Mouse (Mus musculus): ENCODE measurements around the gene Gm49318. TPM values are rescaled to one million over a fixed set of nuclear protein-coding genes. Genes with fewer than 3 reads are reported as not detected.
"Not testable (repeated sequence)": the region's sequence is repeated elsewhere in the genome, so short reads cannot be mapped to it uniquely, and the experiment has no call there.

The Gm49318 gene
- polyA plus RNA-seq, 1 experiment from 2014 or later = not detected

GRCm38 (mm10) chr9:22092746-22093145, 21.7 kb upstream of the Gm49318 start:
- Histone ChIP-seq H3K4me1 (peaks cover 6% of the 10 kb centered on the region; the same call in 1 of the 2 replicates), H3K4me3 (no peak overlapping the region), H3K27ac (no peak overlapping the region), H3K36me3 (no peaks in the 10 kb centered on the region), H3K9me3 (no peaks in the 10 kb centered on the region), H3K4me2 (no peak overlapping the region), H3K27me3 (no peaks in the 10 kb centered on the region; the same call in 1 of the 2 replicates), H3K9ac (no peak overlapping the region)
- 71% methylated on average over 6 of the region's 6 CpGs for WGBS
- ATAC-seq (ENCODE audit: borderline replicate concordance, extremely low read depth, low FRiP score, low TSS enrichment) = no peak

- Histone ChIP-seq H3K27me3 (no peaks in the 10 kb centered on the region; the same call in 1 of the 2 replicates), H3K36me3 (no peaks in the 10 kb centered on the region), H3K4me2 (no peak overlapping the region), H3K9me3 (no peaks in the 10 kb centered on the region), H3K27ac (no peak overlapping the region), H3K9ac (no peak overlapping the region), H3K4me1 (no peaks in the 10 kb centered on the region; the same call in 1 of the 2 replicates), H3K4me3 (no peak overlapping the region)
- ATAC-seq (ENCODE audit: borderline replicate concordance, extremely low read depth, low FRiP score, low TSS enrichment) = no peak
- 77% methylated on average over 7 of the region's 7 CpGs for whole genome bisulfite sequencing
Observed at GRCm38 (mm10) chr9:22089986-22090385, 18.9 kb upstream of the Gm49318 start.

GRCm38 (mm10) chr9:22089281-22089680, 18.2 kb upstream of the Gm49318 start:
- no peak overlapping the region for H3K9ac ChIP-seq
- ATAC-seq (ENCODE audit: borderline replicate concordance, extremely low read depth, low FRiP score, low TSS enrichment) = no peak
- no peak overlapping the region for H3K4me2 ChIP-seq
- H3K27ac ChIP-seq = no peak overlapping the region
- WGBS = 99% methylated on average over 7 of the region's 7 CpGs
- H3K4me3 ChIP-seq = no peak overlapping the region
- no peaks in the 10 kb centered on the region for H3K36me3 ChIP-seq
- peaks cover 5% of the 10 kb centered on the region; the same call in 1 of the 2 replicates for H3K4me1 ChIP-seq
- no peaks in the 10 kb centered on the region; the same call in 1 of the 2 replicates for H3K27me3 ChIP-seq
- H3K9me3 ChIP-seq = no peaks in the 10 kb centered on the region

- Histone ChIP-seq H3K27ac (no peak overlapping the region), H3K36me3 (no peaks in the 10 kb centered on the region), H3K4me2 (no peak overlapping the region), H3K4me1 (peaks cover 5% of the 10 kb centered on the region; the same call in 1 of the 2 replicates), H3K4me3 (no peak overlapping the region), H3K27me3 (no peaks in the 10 kb centered on the region), H3K9me3 (no peaks in the 10 kb centered on the region), H3K9ac (no peak overlapping the region)
- WGBS = 84% methylated on average over 2 of the region's 2 CpGs
- no peak for ATAC-seq (ENCODE audit: borderline replicate concordance, extremely low read depth, low FRiP score, low TSS enrichment)
Observed at GRCm38 (mm10) chr9:22087034-22087618, 16.1 kb upstream of the Gm49318 start.

GRCm38 (mm10) chr9:22086012-22086411, 15.0 kb upstream of the Gm49318 start:
- peak overlapping the region; percentile 90 for H3K27ac ChIP-seq
- peak overlapping the region; percentile 67 for H3K4me2 ChIP-seq
- H3K4me1 ChIP-seq = peaks cover 5% of the 10 kb centered on the region; the same call in 1 of the 2 replicates
- H3K27me3 ChIP-seq = no peaks in the 10 kb centered on the region
- 42% methylated on average over 6 of the region's 6 CpGs for WGBS
- H3K9ac ChIP-seq = peak overlapping the region; percentile 61; the same call in 1 of the 2 replicates
- no peak for ATAC-seq (ENCODE audit: borderline replicate concordance, extremely low read depth, low FRiP score, low TSS enrichment)
- no peaks in the 10 kb centered on the region for H3K36me3 ChIP-seq
- peak overlapping the region; percentile 82 for H3K4me3 ChIP-seq
- no peaks in the 10 kb centered on the region for H3K9me3 ChIP-seq

- WGBS = under 1% methylated on average over 48 of the region's 48 CpGs
- no peaks in the 10 kb centered on the region for H3K9me3 ChIP-seq
- peaks cover 5% of the 10 kb centered on the region; the same call in 1 of the 2 replicates for H3K4me1 ChIP-seq
- H3K36me3 ChIP-seq = no peaks in the 10 kb centered on the region
- peak within 1 kb of the TSS; percentile 79 for H3K4me2 ChIP-seq
- H3K27ac ChIP-seq = peak within 1 kb of the TSS; percentile 90
- peak; percentile 99 for ATAC-seq (ENCODE audit: borderline replicate concordance, extremely low read depth, low FRiP score, low TSS enrichment)
- peak within 1 kb of the TSS; percentile 82 for H3K4me3 ChIP-seq
- H3K9ac ChIP-seq = peak within 1 kb of the TSS; percentile 68
- no peaks in the 10 kb centered on the region for H3K27me3 ChIP-seq
Observed at GRCm38 (mm10) chr9:22085022-22085834, 14.2 kb upstream of the Gm49318 start, which contains the start of gene Ecsit. TSS of gene Ecsit (minus strand) at chr9:22085438.

- ATAC-seq (ENCODE audit: borderline replicate concordance, extremely low read depth, low FRiP score, low TSS enrichment) = no peak
- Histone ChIP-seq H3K27ac (no peak overlapping the region; the same call in 1 of the 2 replicates), H3K4me2 (peak overlapping the region; percentile 79), H3K9me3 (no peaks in the 10 kb centered on the region), H3K27me3 (no peaks in the 10 kb centered on the region), H3K9ac (peak overlapping the region; percentile 68), H3K36me3 (no peaks in the 10 kb centered on the region), H3K4me1 (peaks cover 5% of the 10 kb centered on the region; the same call in 1 of the 2 replicates), H3K4me3 (peak overlapping the region; percentile 82)
- WGBS = 29% methylated on average over 4 of the region's 4 CpGs
Observed at GRCm38 (mm10) chr9:22084667-22085021, 13.6 kb upstream of the Gm49318 start.

GRCm38 (mm10) chr9:22076223-22076622, 5.2 kb upstream of the Gm49318 start:
- 88% methylated on average over 23 of the region's 23 CpGs for WGBS
- no peak overlapping the region for H3K27ac ChIP-seq
- no peak overlapping the region for H3K4me2 ChIP-seq
- H3K9ac ChIP-seq = no peak overlapping the region
- ATAC-seq (ENCODE audit: borderline replicate concordance, extremely low read depth, low FRiP score, low TSS enrichment) = no peak
- no peaks in the 10 kb centered on the region for H3K9me3 ChIP-seq
- H3K36me3 ChIP-seq = peaks cover 20% of the 10 kb centered on the region; the same call in 1 of the 2 replicates
- H3K4me3 ChIP-seq = no peak overlapping the region
- H3K27me3 ChIP-seq = no peaks in the 10 kb centered on the region
- H3K4me1 ChIP-seq = no peaks in the 10 kb centered on the region

GRCm38 (mm10) chr9:22075778-22076177, 4.7 kb upstream of the Gm49318 start:
- ATAC-seq (ENCODE audit: borderline replicate concordance, extremely low read depth, low FRiP score, low TSS enrichment); H3K9me3 ChIP-seq; H3K9ac ChIP-seq; H3K4me3 ChIP-seq; H3K4me1 ChIP-seq; H3K4me2 ChIP-seq; H3K27ac ChIP-seq; H3K27me3 ChIP-seq: not testable (repeated sequence)
- 73% methylated on average over 5 of the region's 5 CpGs for WGBS
- H3K36me3 ChIP-seq = peaks cover 20% of the 10 kb centered on the region; the same call in 1 of the 2 replicates

GRCm38 (mm10) chr9:22072276-22072675, 1.2 kb upstream of the Gm49318 start:
- H3K4me1 ChIP-seq = peaks cover 8% of the 10 kb centered on the region
- WGBS = 90% methylated on average over 4 of the region's 4 CpGs

GRCm38 (mm10) chr9:22069881-22070553, 1.0 kb downstream of the Gm49318 start:
- Histone ChIP-seq H3K27ac (peak overlapping the region; percentile 42; the same call in 1 of the 2 replicates), H3K4me3 (peak overlapping the region; percentile 78), H3K9me3 (no peaks in the 10 kb centered on the region), H3K36me3 (peaks cover 36% of the 10 kb centered on the region), H3K9ac (peak overlapping the region; percentile 33; the same call in 1 of the 2 replicates), H3K4me2 (peak overlapping the region; percentile 57), H3K27me3 (no peaks in the 10 kb centered on the region), H3K4me1 (peaks cover 8% of the 10 kb centered on the region)
- ATAC-seq (ENCODE audit: borderline replicate concordance, extremely low read depth, low FRiP score, low TSS enrichment) = peak; percentile 5
- WGBS = 63% methylated on average over 4 of the region's 4 CpGs

More at GRCm38 (mm10) chr9:22072276-22072675, 1.2 kb upstream of the Gm49318 start:
- H3K9ac ChIP-seq = no peak overlapping the region
- no peak for ATAC-seq (ENCODE audit: borderline replicate concordance, extremely low read depth, low FRiP score, low TSS enrichment)
- no peak overlapping the region for H3K27ac ChIP-seq
- H3K9me3 ChIP-seq = no peaks in the 10 kb centered on the region
- H3K4me3 ChIP-seq = no peak overlapping the region
- H3K27me3 ChIP-seq = no peaks in the 10 kb centered on the region
- H3K36me3 ChIP-seq = peaks cover 30% of the 10 kb centered on the region; the same call in 1 of the 2 replicates
- H3K4me2 ChIP-seq = no peak overlapping the region
